Mouse (Mus musculus): ENCODE data around the gene Utf1. TPM values are rescaled to one million over a fixed set of nuclear protein-coding genes. Genes with fewer than 3 reads are reported as not detected.

Gene Utf1
- polyA plus RNA-seq, 1 experiment: 0.16 TPM

DNA sequence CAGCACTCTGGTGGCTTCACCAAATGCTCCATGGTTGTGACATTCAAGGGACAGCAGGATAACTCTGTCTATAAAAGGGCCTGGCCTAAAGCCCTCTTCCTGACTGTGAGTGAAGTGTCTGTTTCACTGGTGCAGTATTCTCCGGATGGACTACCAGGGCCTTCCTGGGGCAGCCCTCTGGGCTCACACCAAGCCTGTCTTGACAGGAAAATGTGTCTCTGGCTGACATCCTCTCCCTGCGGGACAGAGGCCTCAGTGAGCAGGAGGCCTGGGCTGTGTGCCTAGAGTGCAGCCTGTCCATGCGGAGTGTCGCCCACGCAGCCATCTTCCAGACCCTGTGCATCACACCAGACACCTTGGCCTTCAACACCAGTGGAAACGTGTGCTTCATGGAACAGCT, 42.7 kb upstream of the Utf1 start:
- 4% methylated on average over 6 of the region's 6 CpGs for WGBS
- H3K27me3 ChIP-seq (ENCODE audit: control insufficient read depth, insufficient read depth, low read length): no peaks in the 10 kb centered on the region
- no peak overlapping the region for H3K4me3 ChIP-seq (replicated peaks; ENCODE audit: insufficient read depth, low read depth, low read length)
- peaks cover 58% of the 10 kb centered on the region for H3K4me1 ChIP-seq (ENCODE audit: control insufficient read depth, insufficient read depth, low read length)
- H3K27ac ChIP-seq (ENCODE audit: insufficient read depth, low read length): peak overlapping the region; percentile 84
- peak; percentile 91 to 97 for DNase-seq
- TF ChIP-seq POLR2A (IDR thresholded peaks at IDR 0.05; ENCODE audit: borderline replicate concordance, insufficient read depth, low read length) (no peak), CTCF (IDR thresholded peaks at IDR 0.05; ENCODE audit: borderline replicate concordance, insufficient read depth, low read depth, low read length) (no peak)

DNA sequence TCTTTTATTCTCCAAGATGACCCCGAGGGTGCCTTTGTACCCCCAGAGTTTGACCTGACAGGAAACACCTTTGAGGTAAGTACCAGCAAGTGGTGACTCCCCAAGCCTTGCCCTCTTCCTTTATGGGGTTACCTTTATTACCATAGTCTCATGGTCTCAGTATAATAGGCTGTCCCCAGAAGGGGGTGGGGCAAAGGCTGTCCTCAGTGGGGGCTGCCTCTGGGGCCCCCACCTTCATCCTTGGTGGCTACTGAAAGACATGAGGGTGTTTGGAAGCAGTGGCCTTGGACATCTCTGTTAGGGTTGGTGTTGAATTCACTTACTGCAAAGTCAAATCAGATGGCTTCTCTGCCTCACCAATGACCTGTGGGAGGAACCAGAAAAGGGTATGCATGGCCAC, 41.6 kb upstream of the Utf1 start:
- Histone ChIP-seq H3K27me3 (ENCODE audit: control insufficient read depth, insufficient read depth, low read length) (no peaks in the 10 kb centered on the region), H3K27ac (ENCODE audit: insufficient read depth, low read length) (no peak overlapping the region), H3K4me3 (replicated peaks; ENCODE audit: insufficient read depth, low read depth, low read length) (no peak overlapping the region), H3K4me1 (ENCODE audit: control insufficient read depth, insufficient read depth, low read length) (peaks cover 60% of the 10 kb centered on the region)
- no peak for DNase-seq
- TF ChIP-seq CTCF (IDR thresholded peaks at IDR 0.05; ENCODE audit: borderline replicate concordance, insufficient read depth, low read depth, low read length): no peak
- TF ChIP-seq POLR2A (IDR thresholded peaks at IDR 0.05; ENCODE audit: borderline replicate concordance, insufficient read depth, low read length): no peak
- WGBS: 34% methylated on average over 1 of the region's 1 CpGs

DNA sequence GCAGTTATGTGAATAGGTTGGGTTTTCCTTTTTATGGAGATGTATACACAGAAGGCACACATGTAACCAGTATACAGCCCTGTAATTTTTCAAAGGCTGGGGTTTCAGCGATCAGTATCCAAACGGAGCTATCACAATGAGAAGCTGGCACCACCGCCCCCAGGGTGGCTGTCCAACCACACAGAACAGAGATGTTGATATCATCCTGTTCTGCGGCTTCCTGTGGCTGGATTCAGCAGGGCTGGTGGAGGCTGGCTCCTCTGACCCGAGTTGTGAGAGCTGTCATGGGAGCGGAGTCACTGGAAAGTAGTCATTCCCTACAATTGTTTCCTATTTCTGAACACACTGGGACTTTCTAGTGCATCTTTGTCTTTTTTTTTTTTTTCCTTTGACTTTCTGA, 38.3 kb upstream of the Utf1 start:
- TF ChIP-seq CTCF (IDR thresholded peaks at IDR 0.05; ENCODE audit: borderline replicate concordance, insufficient read depth, low read depth, low read length) (no peak), POLR2A (IDR thresholded peaks at IDR 0.05; ENCODE audit: borderline replicate concordance, insufficient read depth, low read length) (no peak)
- DNase-seq: no peak
- Histone ChIP-seq H3K27ac (ENCODE audit: insufficient read depth, low read length) (no peak overlapping the region), H3K4me3 (replicated peaks; ENCODE audit: insufficient read depth, low read depth, low read length) (no peak overlapping the region), H3K27me3 (ENCODE audit: control insufficient read depth, insufficient read depth, low read length) (no peaks in the 10 kb centered on the region), H3K4me1 (ENCODE audit: control insufficient read depth, insufficient read depth, low read length) (peaks cover 54% of the 10 kb centered on the region)
- 49% methylated on average over 6 of the region's 6 CpGs for WGBS

DNA sequence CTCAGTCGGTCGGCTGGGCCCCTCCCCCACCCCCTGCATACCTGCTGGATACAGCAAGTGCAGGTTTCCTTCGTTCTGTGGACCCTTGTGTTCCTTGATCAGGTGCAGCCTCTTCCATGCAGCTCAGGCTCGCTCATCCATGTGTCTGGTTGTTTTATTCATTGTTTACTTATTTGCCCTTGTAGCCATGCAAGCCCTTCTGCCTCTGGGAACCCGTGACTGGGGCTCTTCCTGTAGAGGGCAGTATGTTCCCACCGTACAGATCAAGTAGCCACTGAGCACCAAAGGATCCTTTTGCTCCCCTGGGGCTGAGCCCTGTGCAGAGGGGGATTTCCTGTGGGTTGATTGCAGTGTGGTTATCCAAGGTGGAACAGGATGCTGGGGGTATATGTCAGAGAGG, 37.9 kb upstream of the Utf1 start:
- TF ChIP-seq CTCF (IDR thresholded peaks at IDR 0.05; ENCODE audit: borderline replicate concordance, insufficient read depth, low read depth, low read length): peak; percentile 55
- no peak for TF ChIP-seq POLR2A (IDR thresholded peaks at IDR 0.05; ENCODE audit: borderline replicate concordance, insufficient read depth, low read length)
- Histone ChIP-seq H3K27me3 (ENCODE audit: control insufficient read depth, insufficient read depth, low read length) (no peaks in the 10 kb centered on the region), H3K4me3 (replicated peaks; ENCODE audit: insufficient read depth, low read depth, low read length) (no peak overlapping the region), H3K27ac (ENCODE audit: insufficient read depth, low read length) (no peak overlapping the region), H3K4me1 (ENCODE audit: control insufficient read depth, insufficient read depth, low read length) (peaks cover 50% of the 10 kb centered on the region)
- WGBS: 20% methylated on average over 6 of the region's 6 CpGs
- peak; percentile 54 to 61 for DNase-seq

DNA sequence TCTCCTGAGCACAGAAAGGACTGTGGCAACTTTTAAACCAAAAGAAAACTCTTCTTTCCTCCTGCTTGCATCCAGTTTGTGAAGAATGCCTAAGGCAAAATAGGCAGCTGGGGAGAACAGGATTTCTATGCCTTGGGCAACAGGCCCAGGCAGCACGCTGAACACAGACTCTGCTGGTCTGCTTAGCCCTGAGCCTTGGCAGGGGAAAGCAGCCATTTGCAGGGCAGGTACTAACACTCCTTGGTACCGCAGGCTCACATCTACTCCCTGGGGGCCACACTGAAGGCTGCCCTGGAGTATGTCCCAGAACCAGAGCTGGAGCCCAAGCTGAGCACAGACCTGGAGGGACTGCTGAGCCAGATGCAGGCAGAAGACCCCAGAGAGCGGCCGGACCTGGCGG, 35.4 kb upstream of the Utf1 start:
- TF ChIP-seq CTCF (IDR thresholded peaks at IDR 0.05; ENCODE audit: borderline replicate concordance, insufficient read depth, low read depth, low read length) (no peak), POLR2A (IDR thresholded peaks at IDR 0.05; ENCODE audit: borderline replicate concordance, insufficient read depth, low read length) (no peak)
- Histone ChIP-seq H3K4me3 (replicated peaks; ENCODE audit: insufficient read depth, low read depth, low read length) (no peak overlapping the region), H3K27me3 (ENCODE audit: control insufficient read depth, insufficient read depth, low read length) (no peaks in the 10 kb centered on the region), H3K4me1 (ENCODE audit: control insufficient read depth, insufficient read depth, low read length) (peaks cover 36% of the 10 kb centered on the region), H3K27ac (ENCODE audit: insufficient read depth, low read length) (peak overlapping the region; percentile 27; the same call in 1 of the 2 replicates)
- peak; percentile 65 to 73 for DNase-seq
- WGBS: 11% methylated on average over 5 of the region's 5 CpGs

DNA sequence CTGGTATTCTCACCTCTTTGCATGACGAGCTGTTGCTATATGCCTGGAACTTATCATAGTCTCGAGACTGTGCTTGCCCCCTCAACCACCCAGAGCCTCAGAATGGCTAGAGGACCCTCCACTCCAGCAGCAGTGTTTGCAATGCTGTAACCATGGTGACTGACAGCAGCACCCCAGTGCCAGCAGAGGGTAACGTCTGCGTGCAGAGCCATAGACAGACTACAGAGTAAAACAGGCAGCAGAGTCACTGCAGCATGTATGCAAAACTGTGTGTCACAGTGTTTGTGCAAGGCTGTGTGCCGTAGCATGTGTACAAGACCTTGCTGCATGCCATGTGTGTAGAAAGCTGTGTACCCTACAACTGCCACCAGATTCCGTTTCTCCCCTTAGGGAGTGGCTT, 34.1 kb upstream of the Utf1 start:
- Histone ChIP-seq H3K27me3 (ENCODE audit: control insufficient read depth, insufficient read depth, low read length) (no peaks in the 10 kb centered on the region), H3K4me3 (replicated peaks; ENCODE audit: insufficient read depth, low read depth, low read length) (no peak overlapping the region), H3K4me1 (ENCODE audit: control insufficient read depth, insufficient read depth, low read length) (peaks cover 35% of the 10 kb centered on the region), H3K27ac (ENCODE audit: insufficient read depth, low read length) (no peak overlapping the region)
- DNase-seq: no peak
- WGBS: 59% methylated on average over 6 of the region's 6 CpGs
- TF ChIP-seq CTCF (IDR thresholded peaks at IDR 0.05; ENCODE audit: borderline replicate concordance, insufficient read depth, low read depth, low read length) (no peak), POLR2A (IDR thresholded peaks at IDR 0.05; ENCODE audit: borderline replicate concordance, insufficient read depth, low read length) (no peak)

DNA sequence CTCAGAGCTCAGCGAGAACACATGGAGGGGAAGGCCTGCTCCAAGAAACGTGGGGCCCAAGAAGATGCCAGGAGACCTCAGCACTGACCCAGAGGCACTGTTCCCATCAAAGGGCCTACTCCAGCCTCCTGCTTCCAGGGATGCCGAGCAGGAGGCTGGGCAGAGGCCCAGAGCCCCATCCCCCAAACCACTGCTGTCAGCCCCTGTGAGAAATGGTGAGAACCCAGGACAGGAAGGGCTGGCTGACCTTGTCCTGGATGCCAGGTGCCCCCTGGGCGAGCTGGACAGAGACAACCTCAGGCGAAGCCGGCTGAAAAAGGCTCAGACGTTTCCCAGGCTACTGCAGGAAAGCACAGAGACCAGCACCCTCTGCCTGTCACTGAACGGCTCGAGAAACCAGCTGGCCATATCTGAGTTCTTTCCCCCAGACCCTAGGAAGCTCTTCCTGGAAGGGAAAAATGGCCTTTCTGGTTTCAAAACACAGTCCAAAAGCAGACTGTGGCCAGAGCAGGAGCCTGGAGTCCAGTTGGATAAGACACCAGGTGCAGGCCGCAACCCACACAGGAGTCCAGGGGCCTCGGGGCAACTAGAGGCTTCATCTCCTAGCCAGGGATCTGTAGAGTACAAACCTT, 33.3 kb upstream of the Utf1 start:
- TF ChIP-seq CTCF (IDR thresholded peaks at IDR 0.05; ENCODE audit: borderline replicate concordance, insufficient read depth, low read depth, low read length) (no peak), POLR2A (IDR thresholded peaks at IDR 0.05; ENCODE audit: borderline replicate concordance, insufficient read depth, low read length) (no peak)
- peaks cover 34% of the 10 kb centered on the region for H3K4me1 ChIP-seq (ENCODE audit: control insufficient read depth, insufficient read depth, low read length)
- 21% methylated on average over 11 of the region's 11 CpGs for WGBS
- no peak overlapping the region; the same call in 1 of the 2 replicates for H3K27ac ChIP-seq (ENCODE audit: insufficient read depth, low read length)
- DNase-seq: no peak
- H3K27me3 ChIP-seq (ENCODE audit: control insufficient read depth, insufficient read depth, low read length): no peaks in the 10 kb centered on the region
- no peak overlapping the region for H3K4me3 ChIP-seq (replicated peaks; ENCODE audit: insufficient read depth, low read depth, low read length)
